Mouse (Mus musculus) heart, postnatal 0 days (tissue): ENCODE measurements around the gene Map2. TPM values are rescaled to one million over a fixed set of nuclear protein-coding genes. Genes with fewer than 3 reads are reported as not detected.

Experiments
- ATAC-seq: fragments of 200-750 bp; cut with Nextera tagmentation; 2 replicates; pipeline ENCODE4 v1.8.0; 2017; ENCODE audit warnings: low read depth, moderate number of reproducible peaks, moderate library complexity; ENCODE audit not compliant: insufficient read depth
- DNase-seq: peaks from one replicate; pipeline ENCODE4 v3.0.0-alpha.2; 2016; ENCODE audit warnings: low spot score
- H3K27ac ChIP-seq: fragments of 300-500 bp; sonication (generic); 2 replicates; pipeline ENCODE4 v1.5.1; 2014; ENCODE audit warnings: low read depth, mild to moderate bottlenecking
- H3K27me3 ChIP-seq: fragments of 300-500 bp; sonication (generic); 2 replicates; pipeline ENCODE4 v1.6.1; 2014; ENCODE audit warnings: low read length, mixed read lengths; ENCODE audit not compliant: control insufficient read depth, insufficient read depth
- H3K36me3 ChIP-seq: fragments of 300-500 bp; sonication (generic); replicated peaks from 2 replicates; pipeline ENCODE4 v1.6.1; 2014; ENCODE audit warnings: low read length, mixed read lengths; ENCODE audit not compliant: control insufficient read depth, insufficient read depth
- H3K4me1 ChIP-seq: fragments of 300-500 bp; sonication (generic); 2 replicates; pipeline ENCODE4 v1.6.1; 2014; ENCODE audit warnings: antibody characterized with exemption; ENCODE audit not compliant: control insufficient read depth, insufficient read depth
- H3K4me2 ChIP-seq: fragments of 300-500 bp; sonication (generic); 2 replicates; pipeline ENCODE4 v1.6.1; 2014; ENCODE audit warnings: low read depth, mild to moderate bottlenecking, low read length, moderate library complexity
- H3K4me3 ChIP-seq: fragments of 300-500 bp; sonication (generic); 2 replicates; pipeline ENCODE4 v1.5.1; 2014; ENCODE audit warnings: low read depth, low read length
- H3K9ac ChIP-seq: fragments of 300-500 bp; sonication (generic); replicated peaks from 2 replicates; pipeline ENCODE4 v1.6.1; 2014; ENCODE audit warnings: low read depth, low read length, mixed read lengths
- H3K9me3 ChIP-seq: fragments of 300-500 bp; sonication (generic); replicated peaks from 2 replicates; pipeline ENCODE4 v1.6.1; 2016; ENCODE audit warnings: low read length; ENCODE audit not compliant: control insufficient read depth
- CTCF ChIP-seq: IDR thresholded peaks from 2 replicates; pipeline ENCODE4 v1.5.1; 2016; ENCODE audit warnings: antibody characterized with exemption, control low read depth, low read depth
- EP300 ChIP-seq: IDR thresholded peaks from 2 replicates; pipeline ENCODE4 v1.6.1; 2016; ENCODE audit warnings: antibody characterized with exemption, low read depth
- WGBS: fragments of 180-500 bp; shearing (Covaris S2); extraction: QIAGEN DNeasy Blood & Tissue Kit; methylation state at CpG from one replicate; pipeline ENCODE4 v1.1.7; 2014; 5-methylcytosine and 5-hydroxymethylcytosine counted together
- polyA plus RNA-seq: library from polyadenylated mRNA; unstranded; fragments of >200 nt; fragmentation: Nextera tagmentation; extraction: Ambion mirVana; gene quantifications from 2 replicates; pipeline ENCODE4 v1.2.1, GENCODE M21; 2015
- total RNA-seq: library from RNA; depleted of rRNA; stranded (reverse); fragments of >200 nt; gene quantifications from 2 replicates; pipeline ENCODE4 v1.2.3, GENCODE M21; 2014; ENCODE audit warnings: low replicate concordance; rRNA removed

Map2 gene
- total and polyA plus RNA-seq, 2 experiments from 2014 or later, result 0.97 to 19.9 TPM

DNA sequence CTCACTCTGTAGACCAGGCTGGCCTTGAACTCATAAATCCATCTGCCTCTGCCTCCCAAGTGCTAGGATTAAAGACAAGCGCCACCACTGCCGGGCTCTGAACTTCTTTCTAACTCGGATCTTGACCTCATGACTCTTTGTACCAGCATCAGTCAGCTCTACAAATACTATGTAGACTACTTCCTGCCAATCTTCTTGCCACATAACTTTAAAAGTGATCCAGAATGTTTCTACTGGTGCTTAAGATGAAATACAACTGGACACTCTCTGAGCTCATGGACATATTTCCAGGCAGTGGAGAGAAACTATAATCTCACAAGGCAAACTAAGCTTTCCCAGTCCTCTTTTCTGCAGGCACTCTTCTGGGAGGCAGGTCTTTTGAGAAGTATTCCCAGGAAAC lies 284.3 kb downstream of the Map2 start:
- Histone ChIP-seq H3K9me3 (no peaks in the 10 kb centered on the region; the same call in 1 of the 2 replicates), H3K4me3 (no peak overlapping the region), H3K27ac (no peak overlapping the region), H3K4me2 (no peak overlapping the region), H3K9ac (no peak overlapping the region), H3K36me3 (no peaks in the 10 kb centered on the region), H3K27me3 (no peaks in the 10 kb centered on the region), H3K4me1 (no peaks in the 10 kb centered on the region)
- ATAC-seq, result no peak
- TF ChIP-seq CTCF (no peak), EP300 (no peak)
- 62% methylated on average over 3 of the region's 3 CpGs for WGBS
- DNase-seq, result no peak

DNA sequence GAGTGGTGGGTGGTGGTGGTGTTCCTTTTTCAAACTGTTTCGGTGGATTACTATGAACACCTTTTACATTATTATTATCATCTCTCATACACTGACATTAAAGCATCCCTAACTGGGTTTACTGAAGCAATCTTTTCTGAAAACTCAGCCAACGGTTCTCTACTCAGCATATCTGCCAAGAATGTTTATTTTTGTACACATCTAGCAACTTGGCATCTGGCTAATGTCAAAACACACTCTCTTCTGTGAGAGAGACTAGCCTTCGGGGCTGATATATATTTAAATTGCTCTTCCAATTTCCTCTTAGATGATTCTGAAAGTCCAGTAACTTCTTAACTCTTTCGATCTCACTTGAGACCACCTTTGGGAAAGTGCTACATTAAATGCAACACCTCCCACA lies 285.8 kb downstream of the Map2 start:
- ATAC-seq (no peak), DNase-seq (peak; percentile 14)
- Histone ChIP-seq H3K27ac (no peak overlapping the region), H3K4me2 (no peak overlapping the region), H3K9ac (no peak overlapping the region), H3K4me3 (no peak overlapping the region), H3K27me3 (no peaks in the 10 kb centered on the region), H3K36me3 (no peaks in the 10 kb centered on the region), H3K4me1 (no peaks in the 10 kb centered on the region), H3K9me3 (no peaks in the 10 kb centered on the region)
- whole genome bisulfite sequencing, result 45% methylated on average over 4 of the region's 4 CpGs
- no peak for TF ChIP-seq CTCF
- TF ChIP-seq EP300, result no peak

DNA sequence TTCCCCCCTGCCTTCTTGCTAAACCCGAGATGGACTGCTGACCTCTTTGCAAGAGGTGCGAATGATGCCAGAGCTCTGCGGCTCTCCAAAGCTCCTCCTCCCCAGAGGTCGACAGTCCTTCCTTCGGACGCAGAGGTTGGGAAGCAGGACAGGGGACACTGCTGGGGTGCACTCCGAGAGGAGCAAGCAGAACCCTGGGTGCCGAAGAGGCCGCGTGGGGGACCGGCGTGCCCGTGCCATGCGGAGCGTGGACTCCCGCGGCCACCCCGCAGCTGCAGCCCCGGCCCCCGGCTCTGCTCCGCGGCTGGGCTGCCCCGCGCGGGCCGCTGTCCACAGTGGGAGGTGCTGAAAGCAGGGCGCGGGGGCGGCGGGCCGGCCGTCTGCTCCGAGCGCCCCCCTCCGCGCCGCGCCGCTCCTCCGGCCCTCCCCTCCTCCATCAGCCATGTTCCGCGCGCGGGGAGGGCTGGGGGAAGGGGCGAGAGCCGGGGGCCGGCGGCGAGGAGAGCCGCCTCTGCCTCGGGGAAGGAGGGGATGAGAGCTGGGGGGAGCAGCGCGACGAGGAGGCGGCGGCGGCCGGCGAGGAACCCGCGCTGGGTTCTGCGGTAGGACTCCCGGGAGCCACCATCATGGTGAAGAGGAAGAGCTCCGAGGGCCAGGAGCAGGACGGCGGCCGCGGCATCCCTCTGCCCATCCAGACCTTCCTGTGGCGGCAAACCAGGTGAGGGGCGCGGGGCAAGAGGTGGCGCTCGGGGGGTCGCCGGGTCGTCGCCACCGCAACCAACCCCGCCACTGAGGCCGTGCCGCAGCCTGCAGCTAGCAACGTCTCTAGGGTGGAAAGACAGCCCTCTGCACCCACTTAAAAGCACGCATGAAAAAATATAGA lies 293.0 kb downstream of the Map2 start, which contains the start of gene Unc80:
Gene Unc80 (plus strand): TSS at position 547 of the 883 bp plus-strand sequence.
- under 1% methylated on average over 58 of the region's 83 CpGs for WGBS
- H3K27ac ChIP-seq, result no peak within 1 kb of the TSS

DNA sequence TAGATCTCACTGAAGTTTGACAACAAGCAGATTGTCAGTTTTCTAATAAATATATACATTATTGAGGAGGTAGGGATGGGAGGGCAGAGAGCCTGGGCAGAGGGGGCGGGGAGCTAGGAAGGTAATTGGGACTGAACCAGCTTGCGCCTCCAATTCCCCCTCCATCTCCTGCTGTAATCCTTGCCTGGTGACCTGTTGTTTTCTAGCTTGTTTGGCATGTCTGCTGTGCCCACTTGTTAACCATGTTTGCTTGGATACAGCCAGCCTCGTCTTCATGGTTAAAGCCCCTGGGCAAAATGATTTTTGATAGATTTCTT lies 293.6 kb downstream of the Map2 start:
- Histone ChIP-seq H3K4me2 (peak overlapping the region; percentile 68; the same call in 1 of the 2 replicates), H3K4me3 (peak overlapping the region; percentile 46; the same call in 1 of the 2 replicates), H3K27ac (no peak overlapping the region), H3K9me3 (no peaks in the 10 kb centered on the region; the same call in 1 of the 2 replicates), H3K4me1 (0 out of 2 replicates have a peak, but pooled peaks cover 4% of the 10 kb centered on the region), H3K27me3 (peaks cover 17% of the 10 kb centered on the region), H3K36me3 (no peaks in the 10 kb centered on the region), H3K9ac (no peak overlapping the region)
- no peak for TF ChIP-seq EP300
- no peak for TF ChIP-seq CTCF
- 29% methylated on average over 3 of the region's 3 CpGs for WGBS
- no peak for ATAC-seq
- DNase-seq, result no peak

More for the DNA sequence above, 293.0 kb downstream of the Map2 start, which contains the start of gene Unc80:
- Histone ChIP-seq H3K4me3 (peak within 1 kb of the TSS; percentile 46), H3K4me1 (0 out of 2 replicates have a peak, but pooled peaks cover 4% of the 10 kb centered on the region), H3K27me3 (peaks cover 17% of the 10 kb centered on the region), H3K36me3 (no peaks in the 10 kb centered on the region), H3K4me2 (peak within 1 kb of the TSS; percentile 68), H3K9ac (no peak within 1 kb of the TSS), H3K9me3 (no peaks in the 10 kb centered on the region; the same call in 1 of the 2 replicates)
- TF ChIP-seq EP300 (no peak), CTCF (no peak)
- peak; percentile 33 for DNase-seq
- ATAC-seq, result peak; percentile 89

DNA sequence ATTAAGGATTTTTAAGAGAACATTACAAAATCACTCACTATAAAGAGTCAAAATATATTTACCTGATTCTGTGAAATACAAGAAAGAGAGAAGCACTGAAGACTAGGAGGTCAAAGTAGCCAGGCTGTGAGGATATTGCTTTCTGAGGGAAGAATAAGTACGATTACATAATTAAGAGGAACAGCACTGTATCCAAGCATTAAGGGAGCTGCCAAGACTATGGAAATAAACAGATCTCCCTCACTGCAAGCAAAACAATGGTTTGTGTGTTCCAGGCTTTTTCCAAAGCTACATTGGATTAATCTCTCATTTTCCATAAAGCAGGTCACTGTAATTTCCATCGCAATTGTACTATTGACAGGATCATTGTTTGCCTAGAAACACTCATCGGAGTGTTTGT lies 307.7 kb downstream of the Map2 start:
- H3K4me2 ChIP-seq, result no peak overlapping the region
- TF ChIP-seq EP300 (no peak), CTCF (no peak)
- 76% methylated on average over 3 of the region's 3 CpGs for WGBS
- H3K4me3 ChIP-seq, result no peak overlapping the region
- no peaks in the 10 kb centered on the region for H3K9me3 ChIP-seq
- no peaks in the 10 kb centered on the region for H3K4me1 ChIP-seq
- H3K9ac ChIP-seq, result no peak overlapping the region
- no peak for DNase-seq
- ATAC-seq, result no peak
- no peaks in the 10 kb centered on the region for H3K27me3 ChIP-seq
- H3K36me3 ChIP-seq, result no peaks in the 10 kb centered on the region
- no peak overlapping the region for H3K27ac ChIP-seq

Other genes with a start within 250 kb of the Map2 start
- not detected in 2 replicates for gene Crygf, start 248.8 kb upstream of the Map2 start, total RNA-seq
- not detected in 2 replicates for gene Crygf, start 248.8 kb upstream of the Map2 start, polyA plus RNA-seq